Mouse (Mus musculus) ES-E14 (cell line): ENCODE measurements around the gene Ptprf. TPM values are rescaled to one million over a fixed set of nuclear protein-coding genes. Genes with fewer than 3 reads are reported as not detected.

Source experiments
- DNase-seq: peaks from one replicate; pipeline ENCODE4 v3.0.0-alpha.2; 2013; ENCODE audit warnings: low read depth, low spot score
- H3K27ac ChIP-seq: 2 replicates; pipeline ENCODE4 v1.5.1; 2012; ENCODE audit warnings: low read depth, mild to moderate bottlenecking, low read length, moderate library complexity, mixed read lengths; ENCODE audit not compliant: poor library complexity, insufficient read depth, severe bottlenecking
- H3K36me3 ChIP-seq: 2 replicates; pipeline ENCODE4 v1.6.1; 2012; ENCODE audit warnings: mild to moderate bottlenecking, low read length, moderate library complexity, mixed read lengths; ENCODE audit not compliant: control insufficient read depth, poor library complexity, insufficient read depth, severe bottlenecking
- H3K4me1 ChIP-seq, 2 experiments: fragments of 150-350 bp in 1 of 2; sonication (generic) in 1 of 2; 2 replicates each; pipeline ENCODE4 v1.6.1; 2012; ENCODE audit warnings: low read length in 2 of 2, mild to moderate bottlenecking in 1 of 2, mixed read lengths in 1 of 2; ENCODE audit not compliant: control insufficient read depth in 2 of 2, insufficient read depth in 2 of 2, poor library complexity in 1 of 2
- H3K4me3 ChIP-seq, 2 experiments: fragments of 150-350 bp in 1 of 2; sonication (generic) in 1 of 2; 2 replicates each; pipeline ENCODE4 v1.5.1; 2012; ENCODE audit warnings: low read length in 2 of 2, low read depth in 1 of 2, mild to moderate bottlenecking in 1 of 2, mixed read lengths in 1 of 2; ENCODE audit not compliant: insufficient read depth in 1 of 2, poor library complexity in 1 of 2, severe bottlenecking in 1 of 2
- H3K9ac ChIP-seq: 2 replicates; pipeline ENCODE4 v1.6.1; 2012; ENCODE audit warnings: low read depth, mild to moderate bottlenecking, low read length, mixed read lengths; ENCODE audit not compliant: poor library complexity, insufficient read depth, severe bottlenecking
- H3K9me3 ChIP-seq: fragments of 150-350 bp; sonication (generic); 2 replicates; pipeline ENCODE4 v1.6.1; 2012; ENCODE audit warnings: low read depth, mild to moderate bottlenecking, low read length; ENCODE audit not compliant: control insufficient read depth, insufficient read depth
- CHD2 ChIP-seq: IDR thresholded peaks from 2 replicates; pipeline ENCODE4 v1.6.1; 2014; ENCODE audit warnings: mild to moderate bottlenecking, low read depth, low read length, inconsistent platforms
- HCFC1 ChIP-seq: IDR thresholded peaks from 2 replicates; pipeline ENCODE4 v1.6.1; 2012; ENCODE audit warnings: low read length, inconsistent platforms, borderline replicate concordance; ENCODE audit not compliant: insufficient read depth
- MAFK ChIP-seq: IDR thresholded peaks from 2 replicates; pipeline ENCODE4 v1.6.1; 2014; ENCODE audit warnings: mild to moderate bottlenecking, low read depth, low read length, inconsistent platforms; ENCODE audit not compliant: insufficient read depth
- ZC3H11A ChIP-seq: IDR thresholded peaks from 2 replicates; pipeline ENCODE4 v1.6.1; 2012; ENCODE audit warnings: low read depth, mild to moderate bottlenecking, inconsistent platforms, low read length, borderline replicate concordance
- ZNF384 ChIP-seq: IDR thresholded peaks from 2 replicates; pipeline ENCODE4 v1.6.1; 2012; ENCODE audit warnings: low read depth, low read length, inconsistent platforms
- in situ Hi-C, 2 experiments: fragments of 600-800 bp; cut with MboI; formaldehyde crosslinking; loops; one replicate each; pipeline ENCODE4 v1.15.1; 2025; ENCODE audit warnings: low sequenced_read_pairs in 2 of 2, inconsistent platforms in 1 of 2; ENCODE audit not compliant: unreplicated experiment in 2 of 2
- total RNA-seq: library from RNA; depleted of rRNA; stranded (reverse); fragments of 300-350 nt; gene quantifications from 2 replicates; pipeline ENCODE4 v1.2.3, GENCODE M21; 2012

Ptprf gene
- total RNA-seq, 1 experiment: 226 TPM

GRCm38 (mm10) chr4:118272258-118272657, 18.9 kb downstream of the Ptprf start:
- peaks cover 6 to 50% of the 10 kb centered on the region in 2 experiments for H3K4me1 ChIP-seq
- TF ChIP-seq CHD2: no peak
- no peak for TF ChIP-seq ZC3H11A
- no peak for TF ChIP-seq ZNF384
- no peak for TF ChIP-seq HCFC1
- TF ChIP-seq MAFK: no peak
- H3K4me3 ChIP-seq: peak overlapping the region; percentile 34 to 45; a peak in 3 of 4 replicates
- peak overlapping the region; percentile 77 for H3K9ac ChIP-seq
- peaks cover 46% of the 10 kb centered on the region for H3K36me3 ChIP-seq
- in situ Hi-C loops: no loop called here
- H3K27ac ChIP-seq: peak overlapping the region; percentile 100
- H3K9me3 ChIP-seq: no peaks in the 10 kb centered on the region
- no peak for DNase-seq

- in situ Hi-C loops: no loop called here
- peaks cover 3 to 44% of the 10 kb centered on the region in 2 experiments for H3K4me1 ChIP-seq
These were observed 19.6 kb downstream of the Ptprf start for GRCm38 (mm10) chr4:118271556-118272074.

GRCm38 (mm10) chr4:118270706-118271105, 20.5 kb downstream of the Ptprf start:
- no peaks in the 10 kb centered on the region for H3K9me3 ChIP-seq
- H3K36me3 ChIP-seq: peaks cover 44% of the 10 kb centered on the region
- TF ChIP-seq HCFC1 (no peak), MAFK (no peak), CHD2 (no peak), ZNF384 (no peak), ZC3H11A (no peak)
- H3K9ac ChIP-seq: no peak overlapping the region
- no peak overlapping the region for H3K4me3 ChIP-seq
- in situ Hi-C loops: no loop called here
- peaks cover 3 to 41% of the 10 kb centered on the region in 2 experiments for H3K4me1 ChIP-seq
- no peak for DNase-seq
- peak overlapping the region; percentile 100; the same call in 1 of the 2 replicates for H3K27ac ChIP-seq

More at GRCm38 (mm10) chr4:118271556-118272074, 19.6 kb downstream of the Ptprf start:
- Histone ChIP-seq H3K36me3 (peaks cover 45% of the 10 kb centered on the region), H3K9ac (peak overlapping the region; percentile 77), H3K4me3 (peak overlapping the region; percentile 31 to 42; a peak in 1 of 4 replicates), H3K9me3 (no peaks in the 10 kb centered on the region), H3K27ac (peak overlapping the region; percentile 100)
- TF ChIP-seq HCFC1: no peak
- TF ChIP-seq MAFK: no peak
- TF ChIP-seq ZNF384: no peak
- no peak for TF ChIP-seq ZC3H11A
- no peak for TF ChIP-seq CHD2
- no peak for DNase-seq

GRCm38 (mm10) chr4:118269999-118270398, 21.2 kb downstream of the Ptprf start:
- Histone ChIP-seq H3K4me3 (no peak overlapping the region), H3K9ac (no peak overlapping the region), H3K27ac (no peak overlapping the region), H3K9me3 (no peaks in the 10 kb centered on the region), H3K36me3 (peaks cover 40% of the 10 kb centered on the region), H3K4me1 (peaks cover 3 to 39% of the 10 kb centered on the region in 2 experiments)
- in situ Hi-C loops: no loop called here
- no peak for DNase-seq
- no peak for TF ChIP-seq MAFK
- no peak for TF ChIP-seq CHD2
- no peak for TF ChIP-seq HCFC1
- TF ChIP-seq ZC3H11A: no peak
- TF ChIP-seq ZNF384: no peak
